Mouse (Mus musculus): ENCODE measurements at regions not wholly inside any gene's neighbourhood (a gene's known extent, or its start where the extent isn't known, plus 50 kb on each side); places are given as distances from the start of the nearest gene placed in this dataset.

DNA sequence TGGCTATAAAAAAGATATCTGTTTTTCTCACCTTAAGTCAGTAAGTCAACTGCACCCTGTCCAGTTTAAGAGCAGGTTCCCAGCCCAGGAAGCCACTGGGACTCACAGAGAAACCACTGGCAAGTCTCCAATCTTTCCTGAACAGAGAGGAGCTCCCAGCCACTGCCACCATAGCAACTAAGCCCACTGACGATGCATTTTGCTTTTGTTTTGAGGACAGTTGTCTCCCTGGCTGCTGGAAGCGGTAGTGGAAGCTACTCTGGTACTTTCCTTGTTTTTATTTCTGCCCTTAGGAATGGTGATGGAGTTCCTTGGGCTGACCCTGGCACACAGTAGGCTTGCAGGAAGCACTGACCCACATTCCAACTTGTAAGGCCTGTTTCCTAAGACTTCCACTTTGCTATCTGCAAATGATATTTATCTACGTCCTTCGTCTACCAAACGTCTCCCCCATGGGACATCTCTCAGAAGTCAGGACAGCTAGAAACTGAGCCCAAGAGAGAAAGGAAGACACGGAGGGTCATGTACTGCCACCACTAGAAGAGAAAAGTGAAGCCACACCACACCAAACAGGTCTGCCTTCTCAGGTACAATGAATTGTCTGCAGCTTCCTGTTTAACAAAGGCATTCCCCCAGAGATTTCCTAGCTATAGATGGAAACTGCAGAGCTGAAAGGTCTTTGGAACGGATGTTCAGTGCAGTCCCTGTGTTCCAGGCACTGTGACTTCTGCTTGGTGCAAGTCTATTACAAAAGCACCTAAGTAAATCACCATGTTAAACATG, 125.7 kb upstream of the Fmo9 start:
- no peak for DNase-seq (ENCODE audit: low spot score)

DNA sequence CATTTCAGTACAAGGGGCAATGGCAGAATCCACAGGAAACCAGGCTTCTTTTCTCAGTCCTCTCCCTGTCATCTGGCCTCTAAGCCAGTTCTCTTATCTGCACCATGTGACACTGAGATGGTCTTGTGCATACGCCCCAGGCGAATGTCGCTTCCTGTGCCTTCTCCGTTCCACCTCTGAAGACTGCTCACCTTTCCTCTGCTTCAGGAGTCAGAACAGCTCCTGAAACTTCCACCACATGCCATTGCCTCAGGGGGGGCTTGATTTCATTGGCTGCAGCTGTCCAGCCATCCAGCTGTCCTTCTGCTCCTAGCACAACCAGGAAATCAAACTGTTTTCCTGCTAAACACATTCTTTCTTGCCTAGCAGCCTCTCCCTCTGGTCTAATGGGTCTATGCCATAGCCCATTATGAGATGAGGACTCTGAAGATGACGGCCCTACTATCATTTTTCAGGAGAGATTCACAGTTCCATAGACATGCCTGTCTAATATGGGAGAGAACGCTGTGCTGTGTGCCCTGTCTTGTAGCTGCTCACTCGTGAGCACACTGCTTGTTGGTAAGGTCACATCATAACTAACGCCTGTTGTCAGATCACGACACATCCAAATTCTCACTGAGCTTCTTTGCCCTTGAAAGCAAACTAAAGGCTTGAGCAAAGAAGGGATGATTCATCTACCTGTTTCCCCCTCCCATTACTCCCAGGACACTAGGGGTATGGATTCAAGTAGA, 129.9 kb upstream of the Fmo9 start:
- DNase-seq (ENCODE audit: low spot score) = no peak

DNA sequence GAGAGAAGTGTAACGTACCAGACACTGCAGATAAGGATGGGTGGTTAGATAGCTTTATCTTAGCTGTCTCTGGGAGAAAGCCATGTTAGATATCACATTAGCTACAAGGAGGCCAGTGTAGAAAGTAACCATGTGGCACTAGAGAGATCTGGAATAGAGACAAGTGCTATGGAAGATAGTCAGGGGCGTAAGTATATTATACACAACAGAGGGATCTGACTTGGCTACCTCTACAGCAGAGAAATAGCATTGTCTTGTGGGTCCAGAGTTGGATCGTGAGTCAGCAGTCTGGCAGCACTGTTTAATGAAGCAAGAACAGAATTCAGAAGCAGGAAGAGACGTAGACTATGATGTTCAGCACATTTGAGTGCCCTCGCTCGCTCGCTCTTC, 130.4 kb upstream of the Fmo9 start:
- DNase-seq (ENCODE audit: low spot score) = no peak

DNA sequence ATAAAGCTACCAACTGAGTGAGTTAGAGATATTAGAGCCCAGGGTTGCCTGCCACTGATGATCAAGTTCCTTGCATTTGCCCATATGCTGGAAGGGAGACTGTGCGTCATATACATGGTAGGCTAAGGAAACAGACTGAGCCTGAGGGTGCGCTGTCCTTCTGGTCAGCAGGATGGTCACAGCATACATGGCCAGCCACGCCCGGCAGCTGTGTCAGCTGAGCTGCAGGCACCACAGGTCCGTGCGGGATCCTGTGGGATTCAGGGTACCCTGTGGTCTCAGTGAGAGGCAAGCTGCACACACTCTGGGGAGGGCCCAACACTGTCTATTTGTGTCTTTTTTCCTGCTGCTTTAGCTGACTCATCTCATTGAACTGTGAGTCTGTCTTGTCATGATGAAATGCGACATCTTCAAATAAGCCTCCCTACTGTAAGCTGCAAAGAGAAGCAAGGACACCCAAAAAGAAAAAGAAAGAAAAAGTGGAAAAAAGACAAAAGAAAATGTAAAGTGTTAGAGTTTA, 131.3 kb upstream of the Fmo9 start:
- DNase-seq (ENCODE audit: low spot score) = no peak

DNA sequence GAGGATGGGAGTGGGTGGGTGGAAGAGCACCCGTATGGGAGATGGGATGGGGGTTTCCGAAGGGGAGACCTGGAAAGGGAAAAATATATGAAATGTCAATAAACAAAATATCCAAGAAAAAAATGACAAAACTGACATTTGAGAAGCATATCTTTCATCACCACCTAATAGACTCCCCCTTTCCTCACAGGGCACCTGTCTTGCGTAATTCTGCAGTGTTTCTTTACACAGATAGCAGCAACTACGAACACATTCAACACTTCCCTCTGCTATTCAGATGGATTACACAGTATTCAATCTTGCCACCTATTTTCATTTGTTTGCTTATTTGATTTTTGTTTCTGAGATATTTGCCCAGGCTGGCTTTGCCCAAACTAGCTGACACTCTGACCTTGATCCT, 136.3 kb upstream of the Fmo9 start:
- no peak for DNase-seq (ENCODE audit: low spot score)

DNA sequence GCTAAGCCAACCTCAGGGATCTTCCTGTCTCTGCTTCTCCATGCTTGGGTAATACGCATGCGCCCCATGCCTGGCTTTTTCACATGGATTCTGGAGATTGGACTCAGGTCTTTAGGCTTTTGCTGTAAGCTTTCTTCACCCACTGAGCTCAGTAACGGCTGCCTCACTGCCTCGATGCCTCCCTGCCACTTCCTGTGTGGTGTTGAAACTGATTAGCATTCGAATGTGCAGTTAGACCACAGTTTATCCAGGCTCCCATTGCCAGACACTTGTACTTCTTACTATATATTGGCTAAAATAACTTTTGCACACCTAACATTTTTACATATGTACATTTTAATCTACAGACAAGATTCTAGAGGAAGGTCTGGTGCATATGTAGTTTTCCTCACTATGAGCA, 137.0 kb upstream of the Fmo9 start:
- DNase-seq (ENCODE audit: low spot score) = no peak

DNA sequence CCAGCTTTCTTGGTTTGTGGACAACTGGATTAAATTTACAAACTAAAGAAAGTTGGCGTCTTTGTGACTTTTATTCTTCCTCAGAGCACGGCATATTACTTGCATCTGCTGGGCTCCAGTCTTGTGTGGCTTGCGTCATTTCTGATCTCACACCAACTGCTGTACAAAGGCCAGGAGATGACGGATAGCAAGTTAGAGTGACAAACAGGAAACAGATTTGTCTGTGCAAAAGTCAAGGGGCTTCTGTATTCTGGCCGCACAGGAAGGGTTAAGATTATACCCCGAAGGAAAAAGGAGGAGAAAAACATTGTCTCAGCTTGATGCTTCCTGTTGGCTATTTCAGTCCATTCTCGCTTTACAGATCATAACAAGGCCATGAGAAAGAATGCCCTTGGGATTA, 137.8 kb upstream of the Fmo9 start:
- no peak for DNase-seq (ENCODE audit: low spot score)

DNA sequence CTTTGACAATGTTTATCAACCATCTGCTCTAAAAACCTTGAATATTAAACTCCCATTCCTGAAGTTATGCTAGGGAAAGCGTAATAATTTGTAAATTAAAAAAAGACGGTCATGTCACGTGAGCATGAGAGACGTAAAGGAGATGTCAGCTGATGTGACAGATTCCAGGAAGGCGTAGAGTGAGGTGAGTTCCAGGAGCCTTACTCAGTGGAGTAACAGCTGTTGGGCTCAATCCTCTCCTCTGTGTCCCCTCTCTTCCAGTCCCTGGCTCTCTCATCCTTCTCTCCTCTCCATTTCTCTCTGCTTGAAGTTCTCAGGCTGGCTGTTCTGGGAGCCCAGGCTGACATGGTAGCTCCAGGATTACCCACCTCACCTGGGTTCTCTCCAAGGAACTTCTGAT, 138.4 kb upstream of the Fmo9 start:
- DNase-seq (ENCODE audit: low spot score) = no peak

DNA sequence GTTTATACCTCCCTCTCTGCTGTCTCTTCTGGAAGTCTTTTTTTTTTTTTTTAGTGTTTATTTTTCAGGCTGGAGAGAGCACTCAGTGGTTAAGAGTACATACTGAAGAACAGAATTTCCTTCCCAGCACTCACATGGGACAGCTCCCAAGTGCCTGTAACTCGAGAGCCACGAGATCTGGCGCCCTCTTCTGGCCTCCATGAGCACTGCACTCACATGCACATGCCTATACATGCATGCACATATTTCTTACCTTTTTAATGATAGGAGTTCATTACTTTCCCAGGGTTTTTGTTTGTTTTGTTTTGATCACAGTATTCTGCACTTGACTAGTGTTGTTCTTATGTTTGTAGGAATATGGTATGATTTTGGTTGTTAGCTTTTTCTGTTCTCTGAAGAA, 139.5 kb upstream of the Fmo9 start:
- no peak for DNase-seq (ENCODE audit: low spot score)

DNA sequence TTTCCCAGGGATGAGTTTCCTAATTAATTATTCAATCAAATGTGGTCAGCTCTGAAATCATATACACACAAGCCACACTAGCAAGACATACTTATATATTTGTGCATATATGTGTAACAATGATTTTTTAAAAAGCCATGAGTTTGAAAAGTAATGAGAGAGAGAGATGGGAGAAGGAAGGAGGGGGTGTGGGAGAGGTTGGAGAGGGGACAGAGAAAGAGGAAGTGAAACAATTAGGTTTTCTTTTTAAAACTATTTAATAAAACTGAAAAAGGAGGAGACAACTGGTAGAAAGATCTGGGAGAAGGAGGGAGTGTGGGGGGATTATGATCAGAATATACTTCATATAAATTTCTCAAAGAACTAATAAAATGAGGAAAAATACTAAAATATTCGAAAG, 155.7 kb upstream of the Fmo9 start:
- no peak for DNase-seq (ENCODE audit: low spot score)

DNA sequence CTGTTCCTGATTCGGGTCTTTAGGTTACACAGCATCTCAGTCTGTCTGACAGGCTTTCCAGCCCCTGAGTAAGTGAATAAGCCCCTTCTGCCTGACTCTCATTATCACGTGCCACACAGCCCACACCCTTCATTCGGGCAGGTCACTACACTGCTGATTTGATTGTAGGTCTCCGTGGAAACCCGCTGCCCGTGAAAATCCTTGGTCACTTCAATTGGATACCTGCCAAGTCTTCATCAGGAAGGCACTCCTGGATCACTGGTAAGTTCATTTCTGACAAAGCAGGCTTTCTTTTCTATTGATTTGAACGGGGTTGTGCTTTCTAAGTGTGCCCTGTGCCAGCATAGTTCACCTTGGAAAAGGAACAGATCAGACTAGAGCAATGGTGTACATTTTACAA, 158.2 kb upstream of the Fmo9 start:
- DNase-seq (ENCODE audit: low spot score) = no peak

DNA sequence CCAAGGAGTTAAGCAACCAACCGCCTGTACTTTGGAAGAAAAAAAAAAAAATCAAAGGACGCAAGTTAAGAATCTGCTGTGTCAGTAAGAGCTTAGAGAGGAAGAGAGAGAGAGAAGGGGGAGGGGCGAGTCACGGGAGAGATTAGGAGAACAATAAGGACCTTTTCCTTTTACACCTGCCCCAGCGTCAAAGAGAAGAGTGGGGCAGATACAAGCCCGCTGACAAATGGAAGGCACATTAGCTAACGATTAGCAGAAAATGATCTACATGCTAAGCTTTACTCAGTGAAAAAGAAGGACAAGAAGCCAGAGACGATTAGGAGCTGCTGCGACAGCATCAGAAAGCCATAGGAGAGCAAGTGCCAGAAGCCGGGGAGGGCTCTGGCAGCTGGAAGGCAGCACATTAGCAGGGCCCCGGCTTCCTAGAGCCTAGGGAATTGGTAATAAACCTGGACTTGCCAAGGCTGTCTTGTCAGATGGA, 157.8 kb upstream of the Fam78b start:
- no peak for DNase-seq (ENCODE audit: low spot score)

DNA sequence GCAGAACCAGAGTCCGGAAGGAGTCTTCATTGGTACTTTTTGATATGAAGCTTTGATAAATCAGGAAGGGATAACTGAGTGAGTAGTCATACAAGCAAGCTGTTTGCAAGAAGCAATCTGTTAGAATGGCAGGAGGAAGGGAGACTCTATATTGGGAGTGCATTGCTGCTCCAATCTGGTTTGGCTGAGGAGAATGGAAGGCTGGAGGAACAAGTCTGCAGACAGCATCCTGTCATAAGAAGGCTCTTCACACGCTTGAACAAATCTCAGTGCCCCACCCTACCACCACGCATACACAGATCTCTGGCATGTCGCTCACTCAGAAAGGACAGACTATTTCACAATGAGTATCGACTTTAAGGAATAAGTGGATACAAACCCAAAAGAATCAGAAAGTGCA, 154.7 kb upstream of the Fam78b start:
- DNase-seq (ENCODE audit: low spot score) = no peak

DNA sequence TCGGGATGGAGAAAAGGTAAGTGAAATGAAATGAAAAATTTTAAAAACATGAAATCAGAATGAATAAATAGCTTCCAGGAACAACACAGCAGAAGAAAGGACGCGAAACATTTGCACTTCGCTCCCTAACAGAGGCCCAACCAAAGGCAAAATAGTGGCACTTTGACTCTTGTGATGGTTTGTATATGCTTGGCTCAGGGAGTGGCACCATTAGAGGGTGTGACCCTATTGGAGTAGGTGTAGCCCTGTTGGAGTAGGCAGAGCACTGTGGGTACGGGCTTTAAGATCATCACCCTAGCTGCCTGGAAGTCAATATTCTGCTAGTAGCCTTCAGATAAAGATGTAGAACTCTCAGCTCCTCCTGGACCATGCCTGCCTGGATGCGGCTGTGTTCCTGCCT, 154.0 kb upstream of the Fam78b start:
- no peak for DNase-seq (ENCODE audit: low spot score)

DNA sequence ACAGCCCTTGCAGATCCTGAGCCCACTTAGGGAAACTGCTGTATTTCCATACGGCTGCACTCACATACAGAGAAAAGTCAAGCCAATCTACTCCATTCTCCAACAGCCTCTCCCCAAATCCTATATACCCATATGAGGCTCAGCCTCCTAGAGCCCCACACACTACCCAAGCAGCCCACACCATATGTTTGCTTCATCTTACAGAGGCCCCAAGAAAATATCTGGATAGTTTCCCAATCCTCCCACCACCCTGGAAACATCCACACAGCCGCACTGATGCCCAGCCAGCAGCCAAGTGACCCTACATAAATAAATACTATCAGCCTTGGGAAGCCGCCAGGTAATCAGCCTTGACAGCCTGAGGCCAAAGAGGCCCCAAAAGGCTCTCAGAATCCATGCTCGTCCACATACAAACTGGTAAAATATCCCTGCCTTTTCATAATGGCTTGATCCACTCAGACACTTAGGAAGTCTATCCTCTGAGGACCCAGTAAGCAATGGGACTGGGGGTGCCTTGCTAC, 153.1 kb upstream of the Fam78b start:
- no peak for DNase-seq (ENCODE audit: low spot score)

DNA sequence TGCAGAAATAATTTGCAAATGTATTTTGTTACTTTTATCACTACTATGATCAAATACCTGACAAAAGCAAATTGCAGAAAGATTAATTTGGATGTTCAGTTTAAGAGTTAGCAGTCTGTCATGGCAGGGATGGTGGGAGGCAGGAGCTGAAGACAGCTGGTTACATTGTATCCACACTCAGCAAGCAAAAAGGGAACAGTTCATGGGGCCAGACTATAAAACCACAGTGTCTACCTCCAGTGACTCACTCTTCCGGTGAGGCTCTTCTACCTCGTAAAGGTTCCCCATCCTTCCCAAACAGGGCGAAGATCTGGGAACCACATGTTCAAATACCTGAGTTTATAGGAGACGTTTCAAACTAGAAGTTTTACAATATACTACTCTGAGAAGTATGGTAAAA, 145.2 kb upstream of the Fam78b start:
- no peak for DNase-seq (ENCODE audit: low spot score)

DNA sequence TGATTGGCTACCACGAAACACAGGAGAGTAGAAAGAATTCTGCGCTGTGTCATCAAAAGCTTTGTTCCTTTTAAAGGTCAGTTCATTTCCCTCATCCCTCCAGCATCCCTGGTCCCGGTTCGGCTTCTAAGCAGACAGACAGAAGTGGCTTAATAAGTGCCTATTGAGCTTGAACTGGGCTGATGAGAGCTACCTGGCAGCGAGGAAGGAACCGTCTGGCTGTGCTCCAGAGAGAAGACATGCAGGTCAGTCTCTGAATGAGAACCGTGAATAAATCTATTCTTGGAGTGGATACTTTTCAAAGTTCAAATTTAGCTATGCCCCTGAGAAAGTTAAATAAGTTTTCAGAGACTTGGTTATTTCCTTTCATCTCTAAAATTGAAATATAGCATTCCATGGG, 135.0 kb upstream of the Fam78b start:
- DNase-seq (ENCODE audit: low spot score) = no peak

DNA sequence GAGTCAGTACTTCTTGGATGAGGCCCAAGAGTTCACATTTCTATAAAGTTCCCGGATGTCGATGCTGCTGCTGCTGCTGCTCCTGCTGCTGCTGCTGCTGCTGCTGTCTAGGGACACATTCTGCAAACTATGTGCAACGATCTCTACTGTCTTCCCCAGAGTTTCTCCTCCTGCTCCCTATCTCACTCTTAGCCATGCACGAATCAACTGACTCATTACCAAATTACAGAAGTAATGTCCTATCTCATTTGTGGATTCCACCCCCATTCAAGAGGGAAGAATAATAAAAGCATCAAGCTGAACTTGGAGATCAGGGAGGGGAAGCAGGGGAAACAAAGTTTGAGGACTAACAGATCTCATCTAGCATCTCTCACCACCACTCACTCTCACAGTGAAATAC, 130.0 kb upstream of the Fam78b start:
- DNase-seq (ENCODE audit: low spot score) = no peak

DNA sequence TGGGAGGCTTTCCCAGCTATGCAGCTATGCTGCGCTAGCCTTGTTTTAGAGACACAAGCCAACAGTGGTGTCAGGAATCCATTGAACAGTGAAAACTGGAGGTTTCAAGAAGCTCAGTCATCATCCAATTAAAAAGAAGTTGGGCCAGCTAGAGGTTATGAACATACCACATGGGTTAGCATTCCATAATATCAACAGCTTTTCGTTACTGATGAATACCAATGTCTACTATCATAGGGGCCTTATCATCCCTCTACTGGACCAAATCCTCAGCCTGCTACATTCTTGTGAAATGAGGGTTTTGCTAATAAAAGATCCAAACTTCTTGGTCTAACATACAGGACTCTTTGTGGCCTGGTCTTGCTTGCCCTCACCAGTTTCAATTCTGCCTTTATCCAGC, 124.8 kb upstream of the Fam78b start:
- no peak for DNase-seq (ENCODE audit: low spot score)

DNA sequence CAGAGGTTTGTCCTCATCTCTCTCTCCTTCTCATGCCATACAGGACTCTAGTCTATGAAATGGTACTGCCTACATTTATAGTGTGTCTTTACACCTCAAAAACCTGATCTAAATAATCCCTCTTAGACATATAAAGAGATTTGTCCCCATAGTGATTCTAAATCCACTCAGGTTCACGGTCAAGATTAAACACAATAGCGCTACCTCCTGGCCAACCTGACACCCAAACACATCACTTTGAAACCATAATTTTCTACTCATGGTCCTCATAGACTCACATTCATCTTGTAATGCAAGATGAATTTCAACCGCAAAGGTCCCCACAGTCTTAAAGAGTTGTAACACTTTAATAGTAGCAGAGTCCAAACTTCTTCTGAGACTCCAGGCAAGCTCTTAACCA, 118.0 kb upstream of the Fam78b start:
- DNase-seq (ENCODE audit: low spot score) = no peak

DNA sequence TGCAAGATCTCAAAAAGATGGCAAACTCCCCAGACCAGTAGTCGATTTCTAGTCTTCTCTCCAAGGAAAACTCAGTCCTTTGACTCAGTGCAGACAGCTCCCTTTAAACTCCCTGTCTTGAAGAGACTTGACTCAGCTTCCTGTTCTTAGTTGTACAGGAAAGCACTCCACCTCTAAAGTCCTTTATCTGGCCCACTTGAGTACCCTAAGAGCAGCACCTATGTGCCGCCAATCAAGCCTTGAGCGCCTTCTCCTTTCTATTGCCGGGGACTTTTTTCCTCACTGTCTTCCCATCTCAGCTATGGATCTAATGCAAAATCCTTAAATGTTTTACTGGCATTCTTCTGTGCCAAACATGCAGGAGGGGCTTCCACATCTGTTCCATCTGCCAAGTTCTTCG, 105.3 kb upstream of the Fam78b start:
- DNase-seq (ENCODE audit: low spot score) = no peak

DNA sequence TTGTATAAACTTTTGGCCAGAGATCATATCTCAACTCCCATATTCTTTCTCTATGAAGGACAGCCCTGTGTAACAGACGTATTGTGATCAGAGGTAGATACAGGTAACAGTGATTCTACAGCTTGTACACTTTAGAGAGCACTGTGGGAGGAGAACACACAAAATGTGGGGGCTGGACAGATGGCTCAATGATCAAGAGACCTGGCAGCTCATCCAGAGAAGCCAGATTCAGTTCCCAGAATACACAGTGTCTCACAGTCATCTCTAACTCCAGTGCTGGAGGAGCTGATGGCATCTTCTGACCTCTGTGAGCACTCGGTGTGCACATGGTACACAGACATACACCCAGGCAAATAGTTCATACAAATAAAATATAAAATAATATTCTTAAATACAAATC, 102.5 kb upstream of the Fam78b start:
- DNase-seq (ENCODE audit: low spot score) = no peak

DNA sequence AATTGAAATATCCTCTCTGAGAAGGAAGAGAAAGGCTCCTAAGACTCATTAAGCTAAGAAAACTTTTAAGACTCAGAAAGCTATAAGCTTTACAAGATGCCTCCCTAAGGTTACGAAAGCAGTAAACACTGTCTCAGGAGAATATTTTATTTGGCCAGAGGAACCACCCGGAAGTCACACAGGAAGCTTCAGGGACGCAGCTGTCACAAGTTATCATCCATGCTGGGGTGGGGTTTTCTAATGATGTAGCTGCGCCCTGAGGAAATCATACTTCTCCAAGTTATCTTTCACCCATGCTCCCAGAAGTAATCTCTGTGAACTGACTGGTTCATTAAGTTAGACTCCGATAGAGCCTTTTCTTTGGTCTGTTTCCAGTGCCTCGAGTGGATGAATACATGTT, 102.0 kb upstream of the Fam78b start:
- no peak for DNase-seq (ENCODE audit: low spot score)
